Mouse (Mus musculus) testis, adult 10 weeks (tissue): ENCODE results near the gene Olfr477. TPM values are rescaled to one million over a fixed set of nuclear protein-coding genes. Genes with fewer than 3 reads are reported as not detected.

Experiments
- polyA plus RNA-seq: library from polyadenylated mRNA; stranded (reverse); fragments of 350-450 nt; fragmentation: Illumina TruSeq; extraction: RNeasy Lipid Tissue Mini Kit (QIAGEN cat#74804); gene quantifications from one replicate; pipeline ENCODE4 v1.2.3, GENCODE M21; 2014; ENCODE audit warnings: low read depth, low replicate concordance

Olfr477 gene
- not detected for polyA plus RNA-seq

GRCm38 (mm10) chr7:107986393-107986792 lies at the start of gene Olfr477:
Gene Olfr477, plus strand, starts transcription at chr7:107986693.

GRCm38 (mm10) chr7:107954343-107954742 lies 32.1 kb upstream of the Olfr477 start, which contains the start of gene Olfr474:
Gene Olfr474, plus strand, starts transcription at chr7:107954643.

GRCm38 (mm10) chr7:107964503-107964902 lies 22.0 kb upstream of the Olfr477 start, which contains the start of gene Olfr476:
Gene Olfr476, plus strand, starts transcription at chr7:107964803.

GRCm38 (mm10) chr7:108033889-108034288 lies 47.4 kb downstream of the Olfr477 start, which contains the start of gene Olfr478:
Gene Olfr478, minus strand, starts transcription at chr7:108033989.

Other genes with a start within 250 kb of the Olfr477 start
- gene Cyb5r2, start 228.7 kb upstream of the Olfr477 start, polyA plus RNA-seq: 12.4 TPM
- gene Ovch2, start 185.5 kb upstream of the Olfr477 start, polyA plus RNA-seq: not detected
- gene Olfr467, start 174.4 kb upstream of the Olfr477 start, polyA plus RNA-seq: not detected
- not detected for gene Olfr469, start 161.2 kb upstream of the Olfr477 start, polyA plus RNA-seq
- gene Olfr470, start 139.2 kb upstream of the Olfr477 start, polyA plus RNA-seq: 0.13 TPM
- gene Olfr472, start 88.8 kb upstream of the Olfr477 start, polyA plus RNA-seq: not detected
- gene Olfr473, start 56.2 kb upstream of the Olfr477 start, polyA plus RNA-seq: not detected
- not detected for gene Olfr474, start 32.0 kb upstream of the Olfr477 start, polyA plus RNA-seq
- not detected for gene Olfr476, start 21.9 kb upstream of the Olfr477 start, polyA plus RNA-seq
- not detected for gene Olfr478, start 47.3 kb downstream of the Olfr477 start, polyA plus RNA-seq
- not detected for gene Olfr479, start 64.0 kb downstream of the Olfr477 start, polyA plus RNA-seq
- gene Olfr480, start 80.7 kb downstream of the Olfr477 start, polyA plus RNA-seq: not detected
- gene Olfr481, start 93.2 kb downstream of the Olfr477 start, polyA plus RNA-seq: not detected
- gene Olfr482, start 110.9 kb downstream of the Olfr477 start, polyA plus RNA-seq: not detected
- gene Olfr483, start 114.2 kb downstream of the Olfr477 start, polyA plus RNA-seq: not detected
- not detected for gene Olfr484, start 140.8 kb downstream of the Olfr477 start, polyA plus RNA-seq
- gene Olfr485, start 173.2 kb downstream of the Olfr477 start, polyA plus RNA-seq: not detected
- not detected for gene Olfr486, start 186.0 kb downstream of the Olfr477 start, polyA plus RNA-seq
- not detected for gene Olfr487, start 227.9 kb downstream of the Olfr477 start, polyA plus RNA-seq